Mouse (Mus musculus) forebrain, embryonic 10.5 days (tissue): ENCODE data around the gene Rfx2. TPM values are rescaled to one million over a fixed set of nuclear protein-coding genes. Genes with fewer than 3 reads are reported as not detected.

Experiments used
- DNase-seq: peaks from one replicate; pipeline ENCODE4 v3.0.0-alpha.2; 2017; ENCODE audit warnings: low spot score; ENCODE audit errors: extremely low spot score
- H3K27ac ChIP-seq: fragments of 300-500 bp; sonication (generic); 2 replicates; pipeline ENCODE4 v1.5.1; 2016; ENCODE audit warnings: mild to moderate bottlenecking
- H3K27me3 ChIP-seq: fragments of 300-500 bp; sonication (generic); 2 replicates; pipeline ENCODE4 v1.6.1; 2016; ENCODE audit warnings: mild to moderate bottlenecking; ENCODE audit not compliant: poor library complexity, severe bottlenecking
- H3K36me3 ChIP-seq: fragments of 300-500 bp; sonication (generic); replicated peaks from 2 replicates; pipeline ENCODE4 v1.6.1; 2016; ENCODE audit warnings: mild to moderate bottlenecking, moderate library complexity
- H3K4me1 ChIP-seq: fragments of 300-500 bp; sonication (generic); 2 replicates; pipeline ENCODE4 v1.6.1; 2016
- H3K4me3 ChIP-seq: fragments of 300-500 bp; sonication (generic); 2 replicates; pipeline ENCODE4 v1.5.1; 2016; ENCODE audit warnings: mild to moderate bottlenecking, moderate library complexity
- H3K9me3 ChIP-seq: fragments of 300-500 bp; sonication (generic); 2 replicates; pipeline ENCODE4 v1.6.1; 2016; ENCODE audit warnings: mild to moderate bottlenecking, moderate library complexity
- WGBS: fragments of 180-500 bp; shearing (Covaris S2); methylation state at CpG from one replicate; pipeline ENCODE4 v1.1.7; 2016; 5-methylcytosine and 5-hydroxymethylcytosine counted together
- polyA plus RNA-seq: library from polyadenylated mRNA; unstranded; fragments of >200 nt; fragmentation: Nextera tagmentation; extraction: Ambion mirVana; gene quantifications from 2 replicates; pipeline ENCODE4 v1.2.1, GENCODE M21; 2016

Rfx2 gene
- polyA plus RNA-seq, 1 experiment from 2014 or later = 9.6 TPM

DNA sequence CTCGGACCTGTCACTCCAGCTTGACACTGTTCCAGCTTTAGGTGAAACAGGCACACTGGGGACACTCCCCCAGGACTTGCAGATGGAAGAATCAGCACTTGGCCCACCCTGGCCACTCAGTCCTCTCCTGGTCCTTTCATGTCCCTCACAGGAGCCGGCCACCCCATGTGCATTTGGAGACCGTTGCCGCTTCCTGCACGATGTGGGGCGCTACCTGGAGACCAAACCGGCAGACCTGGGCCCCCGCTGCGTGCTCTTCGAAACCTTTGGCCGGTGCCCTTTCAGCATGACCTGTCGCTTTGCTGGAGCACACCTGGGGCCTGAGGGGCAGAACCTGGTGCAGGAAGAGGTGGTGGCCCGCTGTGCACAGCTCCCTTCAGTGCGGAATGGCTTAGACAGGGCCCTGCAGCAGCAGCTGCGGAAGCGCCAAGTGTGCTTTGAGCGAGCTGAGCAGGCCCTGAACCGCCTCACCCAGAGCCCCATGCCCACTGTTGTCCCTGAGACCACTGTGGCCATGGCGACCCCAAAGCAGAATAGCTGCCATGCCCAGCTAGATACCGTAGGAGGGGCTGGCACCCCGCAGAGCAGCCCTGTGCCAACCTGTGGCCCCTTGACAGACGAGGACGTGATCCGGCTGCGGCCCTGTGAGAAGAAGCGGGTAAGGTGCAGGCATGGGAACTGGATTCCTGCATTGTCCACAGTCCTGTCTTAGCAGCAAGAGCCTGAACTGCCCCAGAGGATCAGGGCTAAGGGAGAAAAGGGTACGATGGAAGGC lies 64.0 kb downstream of the Rfx2 start:
- H3K27me3 ChIP-seq = no peaks in the 10 kb centered on the region
- H3K27ac ChIP-seq = no peak overlapping the region
- no peaks in the 10 kb centered on the region for H3K9me3 ChIP-seq
- H3K36me3 ChIP-seq = peaks cover 54% of the 10 kb centered on the region
- WGBS = 93% methylated on average over 27 of the region's 27 CpGs
- no peak for DNase-seq
- H3K4me1 ChIP-seq = peaks cover 28% of the 10 kb centered on the region
- no peak overlapping the region for H3K4me3 ChIP-seq

DNA sequence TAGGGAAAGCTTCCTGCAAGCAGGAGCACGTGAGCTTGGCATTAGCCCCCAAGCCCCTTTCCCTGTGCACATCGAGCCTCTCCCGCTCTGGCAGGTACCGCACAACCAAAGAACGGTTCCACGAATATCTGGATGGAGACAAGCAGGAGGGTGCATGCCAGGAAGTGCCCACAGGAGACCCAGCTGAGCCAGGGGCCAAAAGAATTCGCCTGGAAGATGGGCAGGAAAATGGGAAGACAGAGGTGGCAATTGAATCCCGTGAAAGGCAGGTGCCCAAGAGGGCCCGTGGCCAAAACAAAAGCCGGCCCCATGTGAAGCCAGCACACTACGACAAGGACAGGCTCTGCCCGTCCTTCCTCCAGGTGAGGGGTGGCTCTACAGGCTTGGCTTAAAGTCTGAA lies 65.4 kb downstream of the Rfx2 start:
- peak overlapping the region; percentile 86 for H3K4me3 ChIP-seq
- H3K9me3 ChIP-seq = no peaks in the 10 kb centered on the region
- 60% methylated on average over 12 of the region's 12 CpGs for WGBS
- no peak for DNase-seq
- peaks cover 33% of the 10 kb centered on the region for H3K4me1 ChIP-seq
- H3K27me3 ChIP-seq = peaks cover 12% of the 10 kb centered on the region
- H3K36me3 ChIP-seq = peaks cover 41% of the 10 kb centered on the region
- peak overlapping the region; percentile 98 for H3K27ac ChIP-seq

DNA sequence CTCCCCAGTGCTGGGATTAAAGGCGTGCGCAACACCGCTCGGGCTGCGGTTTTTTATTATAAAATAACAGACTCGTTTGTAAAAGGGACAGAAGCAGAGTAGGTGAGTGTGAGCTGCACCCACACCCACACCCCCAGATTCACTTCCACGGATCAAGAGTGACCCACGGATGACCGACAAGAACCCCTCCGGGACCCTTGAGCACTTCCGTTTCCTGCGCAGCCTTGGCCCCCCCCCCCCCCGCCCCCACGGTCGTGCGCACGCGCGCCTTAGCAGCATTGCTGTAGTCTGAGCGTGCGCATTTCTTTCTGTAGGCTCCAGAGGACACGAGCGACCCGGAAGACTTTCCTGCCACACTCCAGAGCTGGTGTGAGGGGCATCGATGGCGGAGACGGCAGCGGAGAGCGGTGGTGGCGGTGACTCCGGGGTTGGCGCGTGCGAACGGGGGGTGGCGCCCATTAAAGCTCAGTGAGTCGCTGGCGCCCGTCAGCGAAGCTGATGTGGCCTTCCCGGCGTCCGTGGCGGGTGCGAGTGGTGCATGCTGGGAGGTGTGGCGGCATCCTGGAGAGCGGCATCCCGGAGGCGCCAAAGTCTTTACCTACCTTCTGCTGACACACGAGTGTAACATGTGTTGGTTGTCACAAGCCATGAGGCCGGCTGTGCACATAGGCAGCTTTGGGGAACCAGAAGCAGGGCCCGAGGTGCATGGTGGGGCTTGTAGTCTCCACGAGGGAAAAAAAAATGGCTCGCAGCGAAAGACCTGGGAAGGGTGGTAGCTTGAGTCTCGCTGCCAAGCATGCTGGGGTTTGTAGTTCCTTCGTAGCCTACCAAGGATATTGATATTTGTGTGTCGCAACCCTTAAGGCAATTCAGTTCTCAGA lies 66.1 kb downstream of the Rfx2 start, which contains the start of gene Dus3l:
TSS of gene Dus3l (plus strand) at position 284 of the 881 bp plus-strand sequence.
- WGBS = 2% methylated on average over 58 of the region's 58 CpGs

DNA sequence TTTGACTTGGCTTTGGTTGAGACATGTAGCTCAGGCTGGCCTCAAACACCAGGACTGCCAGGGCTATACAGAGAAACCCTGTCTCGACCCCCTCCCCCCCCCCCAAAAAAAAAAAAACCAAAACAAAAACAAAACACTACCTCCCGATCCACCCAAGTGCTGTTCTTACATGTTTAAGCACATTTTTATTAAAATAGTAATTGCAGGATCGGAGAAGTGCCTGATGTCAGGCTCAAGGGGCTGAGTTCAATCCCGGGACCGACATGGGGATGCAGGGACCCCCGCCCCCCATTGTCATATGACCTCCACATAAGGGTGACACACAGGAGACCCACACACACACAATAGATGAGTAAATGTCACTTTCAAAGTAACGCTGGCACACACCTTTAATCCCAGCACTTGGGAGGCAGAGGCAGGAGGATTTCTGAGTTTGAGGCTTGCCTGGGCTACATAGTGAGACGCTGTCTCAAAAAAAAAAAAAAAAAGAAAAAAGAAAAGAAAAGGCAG lies 67.0 kb downstream of the Rfx2 start:
- 79% methylated on average over 8 of the region's 8 CpGs for WGBS
- no peaks in the 10 kb centered on the region for H3K9me3 ChIP-seq
- H3K27me3 ChIP-seq = peaks cover 29% of the 10 kb centered on the region
- H3K4me3 ChIP-seq = peak overlapping the region; percentile 86
- H3K27ac ChIP-seq = peak overlapping the region; percentile 98
- peaks cover 38% of the 10 kb centered on the region for H3K4me1 ChIP-seq
- no peak for DNase-seq
- peaks cover 25% of the 10 kb centered on the region for H3K36me3 ChIP-seq

More for the DNA sequence above, 66.1 kb downstream of the Rfx2 start, which contains the start of gene Dus3l:
- H3K4me3 ChIP-seq = peak within 1 kb of the TSS; percentile 86
- peaks cover 33% of the 10 kb centered on the region for H3K4me1 ChIP-seq
- DNase-seq = peak; percentile 90
- peaks cover 19% of the 10 kb centered on the region for H3K27me3 ChIP-seq
- no peaks in the 10 kb centered on the region for H3K9me3 ChIP-seq
- peaks cover 34% of the 10 kb centered on the region for H3K36me3 ChIP-seq
- H3K27ac ChIP-seq = peak within 1 kb of the TSS; percentile 98

DNA sequence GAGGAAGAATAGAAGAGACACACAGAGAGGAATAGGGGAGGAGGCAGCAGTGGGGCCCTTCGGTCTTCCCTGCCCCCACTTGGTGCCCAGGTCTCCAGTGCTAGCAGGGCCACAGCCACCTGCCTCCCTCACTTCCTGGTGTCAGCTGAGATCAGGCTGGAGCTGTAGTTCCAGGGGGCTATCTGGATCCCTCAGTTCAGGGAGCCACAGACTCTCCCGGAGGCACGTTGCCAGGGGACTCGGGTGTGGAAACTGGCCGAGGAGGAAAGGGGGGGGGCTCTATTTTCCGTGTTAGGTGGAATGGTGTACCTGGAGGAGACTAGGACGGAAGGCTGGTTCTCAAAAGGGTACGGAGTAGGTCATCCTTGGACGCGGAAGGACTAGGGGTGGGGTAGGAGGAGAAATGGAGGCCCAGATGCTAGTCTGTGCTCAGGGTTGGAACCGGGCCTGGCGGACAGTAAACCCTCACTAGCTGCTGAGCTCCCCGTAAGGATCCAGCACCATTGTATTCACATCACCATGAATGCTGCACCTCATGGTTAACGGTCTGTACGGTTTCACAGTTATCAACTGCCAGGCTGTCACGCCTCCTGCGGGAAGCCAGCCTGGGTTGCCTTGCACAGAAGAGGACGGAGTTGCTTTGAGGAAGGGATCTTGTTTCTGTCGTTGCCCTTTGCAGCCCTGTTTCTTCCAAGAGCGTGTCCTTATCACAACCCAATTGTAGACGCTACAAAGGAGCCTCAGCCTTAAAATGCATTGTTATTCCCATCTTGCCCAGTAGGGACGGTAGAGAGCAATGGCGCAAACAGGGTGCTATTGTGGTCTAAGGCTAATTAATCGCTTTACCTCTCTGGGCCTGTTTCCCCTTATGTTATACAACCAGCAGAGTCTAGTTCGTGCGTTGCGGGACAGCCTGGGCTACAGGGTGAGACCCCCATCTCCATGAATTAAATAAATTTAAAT lies 67.8 kb downstream of the Rfx2 start:
- H3K9me3 ChIP-seq = no peaks in the 10 kb centered on the region
- H3K4me3 ChIP-seq = peak overlapping the region; percentile 53
- WGBS = 47% methylated on average over 27 of the region's 27 CpGs
- peaks cover 17% of the 10 kb centered on the region for H3K36me3 ChIP-seq
- peaks cover 36% of the 10 kb centered on the region for H3K27me3 ChIP-seq
- peaks cover 43% of the 10 kb centered on the region for H3K4me1 ChIP-seq
- DNase-seq = peak; percentile 52
- H3K27ac ChIP-seq = peak overlapping the region; percentile 89

DNA sequence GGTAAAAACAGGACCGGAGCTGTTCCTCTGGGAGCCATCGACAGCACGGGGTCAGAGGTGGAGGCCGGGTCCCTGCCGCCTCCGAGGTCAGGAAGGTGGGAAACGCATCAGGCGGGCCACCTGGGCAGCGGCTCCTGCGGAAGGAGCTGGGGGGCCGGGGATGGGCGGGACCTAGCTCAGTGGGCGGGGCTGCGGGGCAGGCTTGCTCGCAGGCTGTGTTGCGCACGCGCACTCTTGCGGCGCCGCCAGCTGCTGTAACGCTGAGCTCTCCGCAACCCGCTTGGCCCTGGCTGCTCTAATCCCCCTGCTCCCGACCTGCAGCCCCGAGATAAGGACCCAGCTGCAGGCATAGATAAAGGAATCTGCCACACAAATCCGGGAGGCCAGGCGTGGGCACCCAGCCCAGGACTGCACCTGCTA lies 68.8 kb downstream of the Rfx2 start:
- peak overlapping the region; percentile 53 for H3K4me3 ChIP-seq
- H3K36me3 ChIP-seq = peaks cover 7% of the 10 kb centered on the region
- H3K9me3 ChIP-seq = no peaks in the 10 kb centered on the region
- H3K27ac ChIP-seq = peak overlapping the region; percentile 89
- peak; percentile 88 for DNase-seq
- H3K27me3 ChIP-seq = peaks cover 47% of the 10 kb centered on the region
- under 1% methylated on average over 28 of the region's 28 CpGs for WGBS
- H3K4me1 ChIP-seq = peaks cover 54% of the 10 kb centered on the region

DNA sequence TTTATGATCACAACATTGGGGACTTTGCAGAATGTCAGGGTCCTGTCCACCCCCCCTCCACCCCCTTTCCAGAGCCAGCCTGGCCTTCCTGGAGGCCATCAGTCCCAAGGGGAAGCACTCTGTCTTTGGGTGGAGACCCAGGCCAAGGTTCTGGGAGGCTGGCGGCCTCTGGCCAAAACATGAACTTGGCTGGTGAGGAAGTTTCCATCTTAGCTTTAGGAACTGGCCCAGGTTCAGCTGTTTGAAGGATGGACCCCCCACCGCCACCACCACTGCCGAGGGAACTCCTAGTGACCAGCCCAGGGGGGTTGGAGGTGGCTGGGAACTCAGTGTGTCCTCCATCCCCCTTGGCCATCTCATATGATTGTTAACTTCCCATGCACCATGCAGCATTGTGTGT lies 69.7 kb downstream of the Rfx2 start:
- no peak for DNase-seq
- no peaks in the 10 kb centered on the region for H3K9me3 ChIP-seq
- H3K4me3 ChIP-seq = peak overlapping the region; percentile 53; the same call in 1 of the 2 replicates
- H3K4me1 ChIP-seq = peaks cover 62% of the 10 kb centered on the region
- H3K27ac ChIP-seq = peak overlapping the region; percentile 89; the same call in 1 of the 2 replicates
- WGBS = 78% methylated on average over 3 of the region's 3 CpGs
- H3K36me3 ChIP-seq = no peaks in the 10 kb centered on the region
- H3K27me3 ChIP-seq = peaks cover 56% of the 10 kb centered on the region

DNA sequence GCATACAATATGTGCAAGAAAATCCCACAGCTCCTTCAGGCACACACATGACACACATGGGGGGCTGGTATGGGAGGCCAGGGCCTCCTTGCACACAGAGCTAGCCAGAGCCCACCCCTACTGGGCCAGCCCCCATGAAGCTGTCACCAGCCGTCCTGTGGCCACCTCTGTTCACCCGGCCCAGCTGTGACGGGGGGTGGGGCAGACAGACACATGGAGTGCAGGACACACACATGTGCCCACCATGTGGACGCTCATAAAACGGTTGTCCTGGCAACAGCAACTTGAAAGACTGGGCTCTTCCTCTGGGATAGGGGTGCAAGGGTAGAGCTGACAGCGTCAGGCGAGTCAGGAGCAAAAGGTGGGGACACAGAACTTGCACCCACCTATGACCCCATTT lies 71.6 kb downstream of the Rfx2 start:
- Histone ChIP-seq H3K27me3 (peaks cover 74% of the 10 kb centered on the region), H3K9me3 (no peaks in the 10 kb centered on the region), H3K4me3 (no peak overlapping the region), H3K36me3 (no peaks in the 10 kb centered on the region), H3K27ac (no peak overlapping the region), H3K4me1 (peaks cover 58% of the 10 kb centered on the region)
- WGBS = 68% methylated on average over 7 of the region's 7 CpGs
- no peak for DNase-seq

DNA sequence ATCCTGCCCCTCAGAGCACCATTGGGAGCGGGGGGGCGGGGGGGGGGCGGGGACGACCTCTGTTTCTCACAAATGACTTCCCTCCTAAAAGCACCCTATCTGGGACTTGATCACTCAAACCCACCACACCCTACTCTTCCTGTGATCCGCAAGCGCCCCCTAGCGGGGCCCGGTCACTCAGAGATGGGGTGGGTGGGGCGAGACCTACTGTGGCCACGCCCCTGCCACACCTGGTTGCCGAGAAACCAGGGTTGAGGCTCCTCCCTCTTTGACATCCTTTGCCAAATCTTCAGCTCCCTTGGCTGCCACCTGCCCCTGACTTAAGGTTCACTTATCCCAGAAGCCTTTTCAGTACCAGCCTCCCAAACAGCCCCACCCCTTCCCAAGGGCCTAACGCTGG lies 72.7 kb downstream of the Rfx2 start:
- peaks cover 85% of the 10 kb centered on the region for H3K27me3 ChIP-seq
- WGBS = 2% methylated on average over 12 of the region's 12 CpGs

DNA sequence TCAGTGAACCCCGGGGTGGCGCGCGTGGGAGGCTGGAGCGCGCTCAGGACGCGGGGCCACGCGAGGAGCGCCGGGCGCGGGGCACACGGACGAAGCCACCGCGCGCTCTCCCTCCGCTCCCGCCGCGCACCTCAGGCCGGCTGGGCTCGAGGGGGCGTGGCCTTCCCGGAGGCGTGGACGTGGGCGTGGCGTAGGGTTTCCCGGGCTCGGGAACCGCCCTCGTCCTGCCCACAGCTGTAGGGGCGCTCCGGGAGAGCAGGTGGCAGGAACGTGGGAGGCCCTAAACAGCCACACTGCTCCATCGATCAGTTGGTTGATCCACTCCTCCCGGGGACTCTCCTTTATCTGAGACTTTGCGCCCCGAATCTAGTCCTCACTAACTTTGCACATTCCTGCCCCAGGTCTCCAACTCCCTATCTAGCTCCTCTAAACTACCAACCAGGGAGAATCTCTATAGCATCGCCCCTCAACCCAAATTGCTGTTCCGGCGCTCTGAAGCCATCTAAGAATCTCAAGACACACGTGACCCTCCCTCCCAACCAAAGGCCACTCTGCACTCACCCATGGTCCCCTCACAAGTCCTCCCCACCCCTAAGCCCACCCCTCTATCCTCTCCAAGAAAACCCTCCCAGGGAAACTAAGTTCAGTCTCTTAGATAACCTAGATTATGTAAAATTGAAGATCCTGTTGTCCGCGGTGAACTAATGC lies 73.2 kb downstream of the Rfx2 start, which contains the start of gene Nrtn:
TSS of gene Nrtn (minus strand) at position 115 of the 708 bp plus-strand sequence.
- Histone ChIP-seq H3K27me3 (peaks cover 91% of the 10 kb centered on the region), H3K4me1 (peaks cover 60% of the 10 kb centered on the region), H3K9me3 (no peaks in the 10 kb centered on the region), H3K36me3 (no peaks in the 10 kb centered on the region), H3K27ac (peak within 1 kb of the TSS; percentile 80), H3K4me3 (peak within 1 kb of the TSS; percentile 62)
- WGBS = under 1% methylated on average over 46 of the region's 48 CpGs
- DNase-seq = peak; percentile 81

More for the DNA sequence above, 72.7 kb downstream of the Rfx2 start:
- H3K36me3 ChIP-seq = no peaks in the 10 kb centered on the region
- DNase-seq = peak; percentile 56
- H3K9me3 ChIP-seq = no peaks in the 10 kb centered on the region
- peaks cover 64% of the 10 kb centered on the region for H3K4me1 ChIP-seq
- peak overlapping the region; percentile 62 for H3K4me3 ChIP-seq
- H3K27ac ChIP-seq = 0 out of 2 replicates have a peak overlapping the region, but pooled peaks have one; percentile 80

DNA sequence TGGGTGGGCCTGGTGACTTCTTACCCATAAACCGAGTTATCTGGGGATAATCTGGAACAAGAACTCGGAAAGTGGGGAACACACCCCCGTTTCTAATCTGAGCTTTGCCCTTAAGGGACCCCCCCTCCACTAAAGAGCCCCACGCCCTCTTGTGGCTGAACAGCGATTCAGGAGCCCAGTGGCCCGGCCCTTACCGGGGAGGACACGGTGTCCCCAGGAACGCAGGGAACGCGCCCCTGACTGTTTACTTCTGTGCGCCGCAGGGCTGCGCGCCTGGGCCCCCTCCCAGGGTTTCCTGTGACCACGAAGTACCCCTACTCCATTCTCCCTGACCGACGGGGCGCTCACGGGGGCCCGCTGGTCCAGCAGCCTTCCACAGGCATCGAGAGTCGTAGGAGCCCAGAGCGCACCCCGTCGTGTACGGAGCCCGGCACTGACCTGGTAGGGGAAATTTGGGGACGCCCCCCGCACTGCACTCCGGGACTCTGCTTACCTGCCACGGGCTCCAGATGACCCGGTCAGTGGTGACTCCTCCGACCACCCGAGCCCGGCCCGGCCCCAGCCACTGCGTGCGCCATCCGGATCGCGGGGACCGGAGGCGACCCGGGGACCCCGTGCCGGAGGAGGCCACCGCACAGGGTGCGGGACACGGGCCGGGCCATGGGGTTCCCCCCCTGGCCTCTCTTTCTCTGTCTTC lies 74.0 kb downstream of the Rfx2 start:
- Histone ChIP-seq H3K27ac (peak overlapping the region; percentile 80), H3K4me1 (peaks cover 56% of the 10 kb centered on the region), H3K27me3 (peaks cover 98% of the 10 kb centered on the region), H3K4me3 (peak overlapping the region; percentile 62), H3K36me3 (no peaks in the 10 kb centered on the region), H3K9me3 (no peaks in the 10 kb centered on the region)
- WGBS = 1% methylated on average over 51 of the region's 51 CpGs
- no peak for DNase-seq
